Mouse (Mus musculus) midbrain, embryonic 14.5 days (tissue): ENCODE data around the gene Clcn2. TPM values are rescaled to one million over a fixed set of nuclear protein-coding genes. Genes with fewer than 3 reads are reported as not detected.

Source experiments
- ATAC-seq: fragments of 200-750 bp; cut with Nextera tagmentation; 2 replicates; pipeline ENCODE4 v1.8.0; 2017; ENCODE audit warnings: moderate number of reproducible peaks, moderate library complexity; ENCODE audit not compliant: low FRiP score, low TSS enrichment
- DNase-seq: peaks from one replicate; pipeline ENCODE4 v3.0.0-alpha.2; 2015
- H3K27ac ChIP-seq: fragments of 300-500 bp; sonication (generic); replicated peaks from 2 replicates; pipeline ENCODE4 v1.5.1; 2014; ENCODE audit warnings: mild to moderate bottlenecking, low read depth, low read length, moderate library complexity
- H3K27me3 ChIP-seq: fragments of 300-500 bp; sonication (generic); 2 replicates; pipeline ENCODE4 v1.6.1; 2014; ENCODE audit warnings: low read length, control low read depth, mixed read lengths; ENCODE audit not compliant: control insufficient read depth, insufficient read depth
- H3K36me3 ChIP-seq: fragments of 300-500 bp; sonication (generic); 2 replicates; pipeline ENCODE4 v1.6.1; 2014; ENCODE audit warnings: low read length, control low read depth; ENCODE audit not compliant: control insufficient read depth, insufficient read depth
- H3K4me1 ChIP-seq: fragments of 300-500 bp; sonication (generic); 2 replicates; pipeline ENCODE4 v1.6.1; 2014; ENCODE audit warnings: mild to moderate bottlenecking, antibody characterized with exemption, low read length, control low read depth; ENCODE audit not compliant: control insufficient read depth, insufficient read depth
- H3K4me2 ChIP-seq: fragments of 300-500 bp; sonication (generic); 2 replicates; pipeline ENCODE4 v1.6.1; 2014; ENCODE audit warnings: mild to moderate bottlenecking, low read length, moderate library complexity
- H3K4me3 ChIP-seq: fragments of 300-500 bp; sonication (generic); replicated peaks from 2 replicates; pipeline ENCODE4 v1.5.1; 2014; ENCODE audit warnings: low read depth, low read length
- H3K9ac ChIP-seq: fragments of 300-500 bp; sonication (generic); replicated peaks from 2 replicates; pipeline ENCODE4 v1.6.1; 2014; ENCODE audit warnings: mild to moderate bottlenecking, low read length, moderate library complexity
- H3K9me3 ChIP-seq: fragments of 300-500 bp; sonication (generic); 2 replicates; pipeline ENCODE4 v1.6.1; 2016; ENCODE audit warnings: low read length, control low read depth, mixed read lengths; ENCODE audit not compliant: control insufficient read depth
- WGBS: fragments of 180-500 bp; shearing (Covaris S2); extraction: QIAGEN DNeasy Blood & Tissue Kit; methylation state at CpG from one replicate; pipeline ENCODE4 v1.1.7; 2014; 5-methylcytosine and 5-hydroxymethylcytosine counted together
- polyA plus RNA-seq: library from polyadenylated mRNA; unstranded; fragments of >200 nt; fragmentation: Nextera tagmentation; extraction: Ambion mirVana; gene quantifications from 2 replicates; pipeline ENCODE4 v1.2.1, GENCODE M21; 2014

Clcn2 gene
- polyA plus RNA-seq, 1 experiment from 2014 or later, result 27.2 TPM

DNA sequence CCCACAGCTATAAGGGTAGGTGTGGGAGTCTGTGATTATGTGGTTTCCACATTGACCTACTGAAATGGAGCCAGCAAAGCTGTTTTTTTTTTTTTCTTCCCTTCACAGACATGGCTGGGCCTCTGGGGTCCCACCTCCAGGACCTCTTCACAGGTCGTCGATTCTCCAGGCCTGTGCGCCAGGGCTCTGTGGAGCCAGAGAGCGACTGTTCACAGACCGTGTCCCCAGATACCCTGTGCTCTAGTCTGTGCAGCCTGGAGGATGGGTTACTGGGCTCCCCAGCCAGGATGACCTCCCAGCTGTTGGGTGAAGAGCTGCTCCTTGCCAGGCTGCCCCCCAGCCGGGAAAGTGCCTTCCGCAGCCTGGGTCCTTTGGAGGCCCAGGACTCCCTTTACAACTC is 16.2 kb downstream of the Clcn2 start:
- no peaks in the 10 kb centered on the region for H3K27me3 ChIP-seq
- peak overlapping the region; percentile 62 for H3K27ac ChIP-seq
- no peaks in the 10 kb centered on the region for H3K9me3 ChIP-seq
- H3K4me3 ChIP-seq, result no peak overlapping the region
- DNase-seq, result no peak
- H3K36me3 ChIP-seq, result peaks cover 53% of the 10 kb centered on the region
- peaks cover 20% of the 10 kb centered on the region for H3K4me1 ChIP-seq
- 29% methylated on average over 7 of the region's 7 CpGs for WGBS
- no peak overlapping the region for H3K9ac ChIP-seq
- no peak for ATAC-seq
- no peak overlapping the region for H3K4me2 ChIP-seq

GRCm38 (mm10) chr16:20700036-20700435 is 17.5 kb downstream of the Clcn2 start:
- 32% methylated on average over 5 of the region's 5 CpGs for WGBS
- Histone ChIP-seq H3K27me3 (no peaks in the 10 kb centered on the region), H3K4me2 (no peak overlapping the region), H3K27ac (no peak overlapping the region), H3K9me3 (no peaks in the 10 kb centered on the region), H3K4me3 (no peak overlapping the region), H3K4me1 (peaks cover 32% of the 10 kb centered on the region), H3K9ac (no peak overlapping the region), H3K36me3 (peaks cover 48% of the 10 kb centered on the region)
- ATAC-seq, result no peak
- DNase-seq, result no peak

- H3K9ac ChIP-seq, result no peak overlapping the region
- H3K4me2 ChIP-seq, result no peak overlapping the region
- peaks cover 33% of the 10 kb centered on the region for H3K4me1 ChIP-seq
- H3K4me3 ChIP-seq, result no peak overlapping the region
- DNase-seq (no peak), ATAC-seq (no peak)
- H3K9me3 ChIP-seq, result no peaks in the 10 kb centered on the region
- no peaks in the 10 kb centered on the region for H3K27me3 ChIP-seq
- peaks cover 41% of the 10 kb centered on the region for H3K36me3 ChIP-seq
- 81% methylated on average over 5 of the region's 5 CpGs for WGBS
- no peak overlapping the region for H3K27ac ChIP-seq
Observed at GRCm38 (mm10) chr16:20699266-20699665, 18.3 kb downstream of the Clcn2 start.

- Histone ChIP-seq H3K4me3 (peak overlapping the region; percentile 43), H3K27ac (peak overlapping the region; percentile 80), H3K4me1 (peaks cover 31% of the 10 kb centered on the region), H3K9me3 (no peaks in the 10 kb centered on the region), H3K9ac (peak overlapping the region; percentile 66), H3K36me3 (peaks cover 35% of the 10 kb centered on the region), H3K27me3 (no peaks in the 10 kb centered on the region), H3K4me2 (peak overlapping the region; percentile 82)
- peak; percentile 81 for ATAC-seq
- WGBS, result under 1% methylated on average over 46 of the region's 46 CpGs
- DNase-seq, result peak; percentile 97
Observed at GRCm38 (mm10) chr16:20695622-20696323, 21.8 kb downstream of the Clcn2 start.

DNA sequence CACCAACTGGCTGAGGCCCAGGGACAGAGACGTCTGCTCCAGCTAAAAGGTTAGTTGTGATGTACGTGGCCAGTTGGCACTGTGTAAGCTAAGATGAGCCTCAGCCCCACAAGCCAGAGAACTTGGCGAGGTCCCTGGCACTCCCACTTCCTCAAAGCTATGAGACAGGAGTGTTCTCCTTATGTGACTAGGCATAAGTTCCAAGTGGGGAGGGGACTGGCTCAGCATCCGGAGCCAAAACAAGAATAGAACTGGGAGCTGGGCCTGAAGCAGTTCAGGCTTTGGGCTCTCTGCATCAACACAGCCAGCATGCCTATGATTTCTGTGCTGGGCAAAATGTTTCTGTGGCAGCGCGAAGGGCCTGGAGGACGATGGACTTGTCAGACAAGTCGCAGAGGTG is 22.8 kb downstream of the Clcn2 start:
- H3K27me3 ChIP-seq, result no peaks in the 10 kb centered on the region
- ATAC-seq (no peak), DNase-seq (no peak)
- H3K27ac ChIP-seq, result no peak overlapping the region
- H3K4me3 ChIP-seq, result 0 out of 2 replicates have a peak overlapping the region, but pooled peaks have one; percentile 43
- peaks cover 35% of the 10 kb centered on the region for H3K36me3 ChIP-seq
- WGBS, result 74% methylated on average over 8 of the region's 8 CpGs
- H3K9ac ChIP-seq, result no peak overlapping the region
- no peaks in the 10 kb centered on the region for H3K9me3 ChIP-seq
- H3K4me1 ChIP-seq, result peaks cover 31% of the 10 kb centered on the region
- H3K4me2 ChIP-seq, result peak overlapping the region; percentile 82

GRCm38 (mm10) chr16:20693111-20693701 is 24.3 kb downstream of the Clcn2 start, which contains the start of gene Fam131a:
Gene Fam131a, plus strand, starts transcription at chr16:20693241.
- peak; percentile 94 for ATAC-seq
- Histone ChIP-seq H3K9ac (peak within 1 kb of the TSS; percentile 82), H3K27me3 (no peaks in the 10 kb centered on the region), H3K4me3 (peak within 1 kb of the TSS; percentile 57), H3K4me2 (peak within 1 kb of the TSS; percentile 81), H3K9me3 (no peaks in the 10 kb centered on the region), H3K36me3 (peaks cover 39% of the 10 kb centered on the region), H3K4me1 (peaks cover 31% of the 10 kb centered on the region), H3K27ac (peak within 1 kb of the TSS; percentile 93)
- DNase-seq, result peak; percentile 96
- under 1% methylated on average over 37 of the region's 37 CpGs for WGBS

DNA sequence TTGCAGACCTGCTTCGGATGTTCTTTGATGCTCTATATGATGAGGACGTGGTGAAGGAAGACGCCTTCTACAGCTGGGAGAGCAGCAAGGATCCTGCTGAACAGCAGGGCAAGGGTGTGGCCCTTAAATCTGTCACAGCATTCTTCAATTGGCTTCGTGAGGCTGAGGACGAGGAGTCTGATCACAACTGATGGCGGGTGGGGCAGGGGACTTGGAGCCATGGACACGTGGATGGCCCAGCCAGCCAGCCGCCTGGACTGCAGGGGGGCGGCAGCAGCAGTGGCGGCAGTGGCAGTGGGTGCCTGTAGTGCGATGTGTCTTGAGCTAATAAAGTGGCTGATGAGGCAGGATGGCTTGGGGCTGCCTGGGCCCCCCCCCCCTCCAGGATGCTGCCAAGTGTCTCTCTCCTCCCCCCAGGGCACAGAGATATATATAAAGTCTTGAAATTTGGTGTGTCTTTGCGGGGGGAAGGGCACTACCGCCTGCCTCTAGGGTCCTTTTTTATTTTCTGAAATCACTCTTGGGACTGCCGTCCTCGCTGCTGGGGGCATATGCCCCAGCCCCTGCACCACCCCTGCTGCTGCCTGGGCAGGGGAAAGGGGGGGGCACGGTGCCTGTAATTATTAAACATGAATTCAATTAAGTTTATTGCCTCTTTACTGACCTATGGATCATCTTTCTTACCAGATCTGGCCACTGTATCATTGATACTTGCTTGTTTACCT is 25.1 kb downstream of the Clcn2 start:
- H3K9ac ChIP-seq, result peak overlapping the region; percentile 82; the same call in 1 of the 2 replicates
- H3K27me3 ChIP-seq, result no peaks in the 10 kb centered on the region
- 41% methylated on average over 16 of the region's 16 CpGs for WGBS
- peaks cover 31% of the 10 kb centered on the region for H3K4me1 ChIP-seq
- peak overlapping the region; percentile 93 for H3K27ac ChIP-seq
- no peak for ATAC-seq
- no peak for DNase-seq
- H3K36me3 ChIP-seq, result peaks cover 47% of the 10 kb centered on the region
- no peaks in the 10 kb centered on the region for H3K9me3 ChIP-seq
- H3K4me2 ChIP-seq, result peak overlapping the region; percentile 81
- H3K4me3 ChIP-seq, result peak overlapping the region; percentile 57; the same call in 1 of the 2 replicates

DNA sequence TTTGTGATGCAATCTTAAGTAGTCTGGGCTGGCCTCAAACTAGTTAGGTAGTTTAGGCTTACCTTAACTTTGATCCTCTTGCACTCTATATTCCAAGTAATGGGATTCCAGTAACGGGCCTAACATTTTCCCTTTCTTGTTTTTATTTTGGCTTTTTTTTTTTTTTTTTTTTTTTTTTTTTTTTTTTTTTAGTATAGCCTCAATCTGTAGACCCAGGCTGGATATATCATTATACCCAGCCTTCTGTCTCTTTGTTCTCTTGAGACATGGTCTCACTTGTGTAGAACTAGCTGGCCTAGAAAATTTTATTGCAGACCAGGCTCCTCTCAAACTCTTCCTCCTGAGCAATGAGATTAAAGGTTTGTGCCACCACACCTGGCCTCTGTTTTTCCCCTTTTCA is 25.9 kb downstream of the Clcn2 start:
- WGBS, result 83% methylated on average over 1 of the region's 1 CpGs
- ATAC-seq, result no peak
- no peaks in the 10 kb centered on the region for H3K27me3 ChIP-seq
- H3K4me3 ChIP-seq, result no peak overlapping the region
- no peaks in the 10 kb centered on the region for H3K9me3 ChIP-seq
- H3K27ac ChIP-seq, result no peak overlapping the region
- H3K4me2 ChIP-seq, result no peak overlapping the region
- H3K4me1 ChIP-seq, result peaks cover 28% of the 10 kb centered on the region
- no peak for DNase-seq
- H3K36me3 ChIP-seq, result peaks cover 55% of the 10 kb centered on the region
- H3K9ac ChIP-seq, result no peak overlapping the region
